Mouse (Mus musculus) lung, embryonic 16.5 days (tissue): ENCODE data around the gene Ggt6. TPM values are rescaled to one million over a fixed set of nuclear protein-coding genes. Genes with fewer than 3 reads are reported as not detected.

Experiments used
- ATAC-seq: fragments of 200-750 bp; cut with Nextera tagmentation; 2 replicates; pipeline ENCODE4 v1.8.0; 2017; ENCODE audit warnings: low read depth, mild to moderate bottlenecking, moderate library complexity
- H3K27ac ChIP-seq: fragments of 300-500 bp; sonication (generic); 2 replicates; pipeline ENCODE4 v1.5.1; 2014; ENCODE audit warnings: mild to moderate bottlenecking, control low read depth, low read length
- H3K27me3 ChIP-seq: fragments of 300-500 bp; sonication (generic); 2 replicates; pipeline ENCODE4 v1.6.1; 2014; ENCODE audit warnings: low read depth, low read length, mixed read lengths; ENCODE audit not compliant: control insufficient read depth, insufficient read depth
- H3K36me3 ChIP-seq: fragments of 300-500 bp; sonication (generic); 2 replicates; pipeline ENCODE4 v1.6.1; 2014; ENCODE audit warnings: low read length; ENCODE audit not compliant: control insufficient read depth, insufficient read depth
- H3K4me1 ChIP-seq: fragments of 300-500 bp; sonication (generic); replicated peaks from 2 replicates; pipeline ENCODE4 v1.6.1; 2014; ENCODE audit warnings: low read length, mixed read lengths; ENCODE audit not compliant: control insufficient read depth, insufficient read depth
- H3K4me2 ChIP-seq: fragments of 300-500 bp; sonication (generic); 2 replicates; pipeline ENCODE4 v1.6.1; 2014; ENCODE audit warnings: low read depth, low read length, control low read depth
- H3K4me3 ChIP-seq: fragments of 300-500 bp; sonication (generic); 2 replicates; pipeline ENCODE4 v1.5.1; 2014; ENCODE audit warnings: mild to moderate bottlenecking, low read length, control low read depth
- H3K9ac ChIP-seq: fragments of 300-500 bp; sonication (generic); 2 replicates; pipeline ENCODE4 v1.6.1; 2014; ENCODE audit warnings: low read length, control low read depth
- H3K9me3 ChIP-seq: fragments of 300-500 bp; sonication (generic); 2 replicates; pipeline ENCODE4 v1.6.1; 2016; ENCODE audit warnings: low read length; ENCODE audit not compliant: control insufficient read depth
- WGBS: fragments of 180-500 bp; shearing (Covaris S2); extraction: QIAGEN DNeasy Blood & Tissue Kit; methylation state at CpG from one replicate; pipeline ENCODE4 v1.1.7; 2014; 5-methylcytosine and 5-hydroxymethylcytosine counted together
- polyA plus RNA-seq: library from polyadenylated mRNA; unstranded; fragments of >200 nt; fragmentation: Nextera tagmentation; extraction: Ambion mirVana; gene quantifications from 2 replicates; pipeline ENCODE4 v1.2.1, GENCODE M21; 2015

Ggt6 gene
- polyA plus RNA-seq, 1 experiment from 2014 or later = not detected

DNA sequence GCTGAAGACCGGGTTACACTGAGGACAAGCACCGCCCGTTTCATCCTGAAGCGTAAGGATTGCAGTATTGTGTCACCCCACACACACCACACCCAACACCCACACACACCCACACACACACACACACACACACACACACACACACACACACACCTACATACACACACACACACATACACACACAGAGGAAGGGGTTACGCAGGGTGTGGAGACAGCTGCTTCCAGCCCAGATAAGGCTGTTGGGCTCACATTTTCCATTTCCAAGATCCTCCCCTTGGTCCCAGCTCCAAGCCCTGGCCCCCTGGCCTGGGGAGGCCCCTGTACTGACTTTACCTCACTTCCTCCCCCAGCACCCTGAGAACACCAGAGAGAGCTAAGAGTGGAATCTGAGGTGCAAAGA lies 18.7 kb upstream of the Ggt6 start:
- no peak overlapping the region for H3K4me2 ChIP-seq
- ATAC-seq = no peak
- no peaks in the 10 kb centered on the region for H3K36me3 ChIP-seq
- no peaks in the 10 kb centered on the region for H3K27me3 ChIP-seq
- H3K9ac ChIP-seq = no peak overlapping the region
- H3K9me3 ChIP-seq = no peaks in the 10 kb centered on the region
- 73% methylated on average over 5 of the region's 5 CpGs for WGBS
- H3K4me3 ChIP-seq = no peak overlapping the region
- no peak overlapping the region for H3K27ac ChIP-seq
- H3K4me1 ChIP-seq = peaks cover 23% of the 10 kb centered on the region

DNA sequence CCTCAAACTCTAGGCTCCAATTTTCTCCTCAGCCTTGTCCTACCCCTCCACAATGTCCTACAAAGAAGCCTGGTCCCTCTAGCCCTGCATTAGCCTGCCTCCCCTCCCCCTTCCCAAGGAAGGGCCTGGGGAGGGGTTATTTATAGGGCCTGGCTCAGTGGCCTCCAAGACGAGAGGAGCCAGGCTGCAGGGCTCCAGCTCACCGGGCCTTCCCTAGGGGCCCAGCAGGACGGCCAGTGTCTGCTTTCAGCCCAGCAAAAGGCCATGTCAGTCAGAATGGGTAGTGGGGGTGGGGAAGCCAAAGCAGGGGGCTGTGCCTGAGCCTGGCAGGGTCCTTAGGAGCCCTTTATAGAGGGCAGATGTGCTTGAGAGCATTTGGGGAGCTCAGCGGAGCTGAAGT lies 17.9 kb upstream of the Ggt6 start:
- H3K27ac ChIP-seq = no peak overlapping the region
- H3K4me1 ChIP-seq = peaks cover 17% of the 10 kb centered on the region
- no peaks in the 10 kb centered on the region for H3K27me3 ChIP-seq
- no peak for ATAC-seq
- H3K4me3 ChIP-seq = no peak overlapping the region
- no peaks in the 10 kb centered on the region for H3K36me3 ChIP-seq
- 49% methylated on average over 4 of the region's 4 CpGs for WGBS
- no peaks in the 10 kb centered on the region for H3K9me3 ChIP-seq
- no peak overlapping the region for H3K9ac ChIP-seq
- H3K4me2 ChIP-seq = no peak overlapping the region

DNA sequence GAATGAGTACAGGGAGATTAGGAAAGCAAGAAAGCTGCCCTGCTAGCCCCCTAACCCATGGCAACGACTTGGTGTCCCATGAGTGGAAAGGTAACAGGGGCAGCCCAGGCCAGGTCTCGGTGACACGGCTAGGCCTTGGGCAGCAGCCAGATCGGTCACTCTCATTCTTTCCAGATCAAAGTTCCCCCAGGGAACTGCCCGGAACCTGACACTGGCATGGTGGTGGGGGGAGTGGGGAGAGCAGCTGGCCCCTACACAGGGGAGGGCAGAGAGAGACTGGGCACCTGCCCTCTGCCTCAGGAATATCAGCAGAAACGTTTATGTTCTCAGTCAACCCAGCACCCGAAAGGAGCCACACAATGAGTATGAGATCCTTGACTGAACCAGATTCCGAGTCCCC lies 17.1 kb upstream of the Ggt6 start:
- no peak overlapping the region for H3K4me3 ChIP-seq
- H3K4me2 ChIP-seq = no peak overlapping the region
- H3K9ac ChIP-seq = no peak overlapping the region
- peaks cover 9% of the 10 kb centered on the region for H3K4me1 ChIP-seq
- WGBS = 58% methylated on average over 8 of the region's 8 CpGs
- no peak for ATAC-seq
- H3K27me3 ChIP-seq = no peaks in the 10 kb centered on the region
- no peaks in the 10 kb centered on the region for H3K36me3 ChIP-seq
- H3K9me3 ChIP-seq = no peaks in the 10 kb centered on the region
- H3K27ac ChIP-seq = no peak overlapping the region

DNA sequence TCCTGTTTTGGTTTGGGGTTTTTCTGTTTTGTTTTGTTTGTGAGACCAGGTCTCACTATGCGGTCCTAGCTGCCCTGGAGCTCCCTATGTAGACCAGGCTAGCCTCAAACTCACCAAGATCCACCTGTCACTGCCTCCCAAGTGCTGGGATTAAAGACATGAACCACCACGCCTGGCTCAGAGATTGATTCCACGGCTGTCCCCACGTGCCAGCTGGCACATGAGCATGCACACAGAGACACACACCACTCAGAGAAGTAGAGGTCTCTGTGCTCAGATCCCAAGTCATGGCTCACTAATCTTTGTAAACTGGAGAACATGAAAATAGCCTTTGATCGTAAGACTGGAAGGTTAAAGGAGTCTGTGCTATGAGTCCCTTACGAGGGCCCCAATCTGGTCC lies 16.3 kb upstream of the Ggt6 start:
- H3K36me3 ChIP-seq = no peaks in the 10 kb centered on the region
- no peak overlapping the region for H3K4me3 ChIP-seq
- ATAC-seq = no peak
- peaks cover 6% of the 10 kb centered on the region for H3K4me1 ChIP-seq
- H3K27me3 ChIP-seq = no peaks in the 10 kb centered on the region
- no peaks in the 10 kb centered on the region for H3K9me3 ChIP-seq
- no peak overlapping the region for H3K27ac ChIP-seq
- 87% methylated on average over 6 of the region's 6 CpGs for WGBS
- no peak overlapping the region for H3K4me2 ChIP-seq
- H3K9ac ChIP-seq = no peak overlapping the region

DNA sequence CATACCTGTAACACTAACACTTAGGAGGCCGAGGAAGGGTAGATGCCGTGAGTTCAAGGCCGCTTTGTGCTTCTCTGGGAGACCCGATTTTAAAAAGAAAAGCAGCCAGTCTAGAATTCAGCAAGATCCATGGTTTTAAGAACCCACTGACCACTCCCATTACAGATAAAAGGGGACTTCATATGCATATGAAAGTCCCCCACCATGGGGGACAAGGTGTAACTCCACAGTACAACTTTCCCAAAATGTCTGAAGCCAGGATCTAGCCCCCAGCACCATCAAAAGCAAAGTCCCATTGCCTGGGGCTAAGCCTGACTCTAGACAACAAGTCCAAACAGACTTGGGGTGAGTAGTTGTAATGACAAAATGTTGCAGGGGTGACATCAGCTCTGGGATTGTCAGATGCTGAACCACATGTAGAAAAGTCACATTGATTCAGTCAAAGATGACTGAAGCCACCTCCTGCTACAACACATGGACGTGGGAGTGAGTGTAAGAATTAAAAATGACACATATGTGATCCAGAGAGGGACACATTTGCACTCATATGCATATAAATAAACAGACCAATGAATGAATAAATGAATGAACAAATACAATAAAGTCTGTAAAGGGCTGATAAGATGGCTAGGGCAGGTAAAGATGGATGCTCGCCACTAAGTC lies 14.7 kb upstream of the Ggt6 start:
- H3K27me3 ChIP-seq = no peaks in the 10 kb centered on the region
- no peaks in the 10 kb centered on the region for H3K9me3 ChIP-seq
- no peaks in the 10 kb centered on the region for H3K36me3 ChIP-seq
- no peak overlapping the region for H3K4me2 ChIP-seq
- H3K4me3 ChIP-seq = no peak overlapping the region
- 84% methylated on average over 6 of the region's 6 CpGs for WGBS
- H3K27ac ChIP-seq = no peak overlapping the region
- no peak for ATAC-seq
- peaks cover 6% of the 10 kb centered on the region for H3K4me1 ChIP-seq
- no peak overlapping the region for H3K9ac ChIP-seq

DNA sequence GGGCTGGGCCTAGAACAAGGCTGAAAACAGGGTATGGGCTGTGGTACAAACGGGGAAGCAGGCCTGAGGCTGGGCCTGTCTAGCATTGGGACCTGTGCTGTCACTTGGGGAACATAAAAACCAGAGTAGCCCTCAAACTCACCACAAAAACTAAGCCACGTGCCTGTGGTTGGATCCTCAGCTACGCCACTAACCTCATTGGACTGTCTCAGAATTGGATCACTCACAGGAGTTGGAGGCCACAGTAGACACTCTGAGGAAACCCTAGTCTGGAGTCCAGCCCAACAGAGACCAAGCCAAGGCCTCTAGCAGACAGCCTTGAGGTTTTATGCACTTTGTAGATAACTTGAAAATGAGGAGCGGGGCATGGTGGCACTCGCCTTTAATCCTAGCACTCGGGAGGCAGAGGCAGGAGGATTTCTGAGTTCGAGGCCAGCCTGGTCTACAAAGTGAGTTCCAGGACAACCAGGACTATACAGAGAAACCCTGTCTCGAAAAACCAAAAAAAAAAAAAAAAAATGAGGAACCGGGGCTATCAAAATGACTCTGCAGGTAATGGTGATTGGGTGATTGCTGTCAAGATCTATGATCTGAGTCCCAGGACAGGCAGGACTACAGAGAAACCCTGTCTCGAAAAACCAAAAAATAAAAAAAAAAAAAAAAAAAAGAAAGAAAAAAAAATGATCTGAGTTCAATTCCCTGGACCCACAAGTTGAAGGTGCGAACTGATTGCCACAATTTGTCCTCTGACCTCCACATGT lies 13.6 kb upstream of the Ggt6 start:
- WGBS = 92% methylated on average over 11 of the region's 11 CpGs

DNA sequence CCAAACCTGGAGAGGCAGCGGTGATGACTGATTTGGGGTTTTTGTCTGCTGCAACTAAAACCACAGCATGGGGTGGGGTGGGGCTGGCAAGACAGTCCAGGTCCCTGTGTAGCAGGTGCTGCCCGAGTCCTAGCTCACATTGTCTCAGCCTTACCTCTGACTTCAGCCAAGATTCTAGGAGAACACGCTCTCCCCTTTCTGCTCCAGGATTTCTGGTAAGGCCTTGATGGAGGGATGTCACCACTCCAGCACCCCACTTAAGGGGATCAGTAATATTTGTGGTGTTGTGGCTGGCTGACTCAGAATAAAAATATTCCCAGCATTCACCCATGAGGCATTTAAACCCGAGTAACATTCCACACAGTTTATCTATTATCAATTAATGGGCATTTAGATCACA lies 11.6 kb upstream of the Ggt6 start:
- no peak overlapping the region for H3K4me3 ChIP-seq
- H3K9ac ChIP-seq = no peak overlapping the region
- H3K27me3 ChIP-seq = no peaks in the 10 kb centered on the region
- ATAC-seq = no peak
- WGBS = 73% methylated on average over 4 of the region's 4 CpGs
- H3K36me3 ChIP-seq = no peaks in the 10 kb centered on the region
- no peaks in the 10 kb centered on the region for H3K4me1 ChIP-seq
- H3K27ac ChIP-seq = no peak overlapping the region
- no peak overlapping the region for H3K4me2 ChIP-seq
- H3K9me3 ChIP-seq = no peaks in the 10 kb centered on the region

More for the DNA sequence above, 13.6 kb upstream of the Ggt6 start:
- Histone ChIP-seq H3K36me3 (no peaks in the 10 kb centered on the region), H3K4me2 (no peak overlapping the region), H3K27me3 (no peaks in the 10 kb centered on the region), H3K27ac (no peak overlapping the region), H3K9ac (no peak overlapping the region), H3K4me1 (no peaks in the 10 kb centered on the region; the same call in 1 of the 2 replicates), H3K9me3 (no peaks in the 10 kb centered on the region), H3K4me3 (no peak overlapping the region)
- no peak for ATAC-seq

DNA sequence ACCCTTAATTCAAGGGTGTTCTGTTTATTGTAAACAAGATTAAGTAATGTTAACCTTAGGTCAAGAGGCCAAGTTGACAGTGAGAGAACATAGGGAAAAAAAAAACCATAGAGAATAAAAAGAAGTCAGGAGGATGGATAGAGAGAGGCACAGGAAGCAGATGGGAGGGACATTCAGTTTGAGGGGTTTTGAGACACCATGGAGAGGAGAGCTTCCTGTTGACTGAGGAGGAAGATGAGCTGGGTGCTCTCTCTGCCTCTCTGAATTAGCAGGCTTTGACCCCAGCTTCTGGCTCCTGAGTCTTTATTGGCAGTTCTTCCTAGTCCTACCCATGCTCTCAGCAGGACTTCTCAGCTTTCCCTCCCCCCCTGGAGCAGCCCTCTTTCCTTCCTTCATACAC lies 10.1 kb upstream of the Ggt6 start:
- no peak overlapping the region for H3K4me3 ChIP-seq
- H3K9ac ChIP-seq = no peak overlapping the region
- no peaks in the 10 kb centered on the region for H3K9me3 ChIP-seq
- no peak overlapping the region for H3K27ac ChIP-seq
- no peak for ATAC-seq
- H3K4me2 ChIP-seq = no peak overlapping the region
- H3K4me1 ChIP-seq = no peaks in the 10 kb centered on the region
- no peaks in the 10 kb centered on the region for H3K36me3 ChIP-seq
- H3K27me3 ChIP-seq = no peaks in the 10 kb centered on the region

DNA sequence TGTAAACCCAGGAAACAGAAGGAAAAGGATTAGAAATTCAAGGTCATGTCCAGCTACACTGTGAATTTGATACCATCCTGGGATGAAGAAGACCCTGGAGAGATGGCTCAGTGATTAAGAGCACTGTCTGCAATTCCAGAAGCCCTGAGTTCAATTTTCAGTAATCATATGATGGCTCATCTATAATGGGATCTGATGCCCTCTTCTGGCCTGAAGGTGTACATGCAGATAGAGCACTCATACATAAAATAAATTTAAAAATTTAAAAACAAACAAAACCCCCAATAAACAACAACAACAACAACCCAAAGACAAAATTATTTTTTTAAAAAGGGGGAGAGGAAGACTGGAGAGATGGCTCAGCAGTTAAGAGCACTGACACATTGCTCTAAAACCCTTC lies 8.4 kb upstream of the Ggt6 start:
- Histone ChIP-seq H3K4me1 (no peaks in the 10 kb centered on the region), H3K4me3 (no peak overlapping the region), H3K9ac (no peak overlapping the region), H3K27ac (no peak overlapping the region), H3K36me3 (no peaks in the 10 kb centered on the region), H3K4me2 (no peak overlapping the region), H3K27me3 (no peaks in the 10 kb centered on the region), H3K9me3 (no peaks in the 10 kb centered on the region)
- ATAC-seq = no peak
